Mouse (Mus musculus) B cell, adult 2 months (primary cell): ENCODE data around the gene B3gat2.

Experiments
- DNase-seq, 2 experiments: peaks; one replicate each; pipeline ENCODE4 v3.0.0; 2022

The B3gat2 gene

GRCm38 (mm10) chr1:23836630-23837029 lies 75.1 kb downstream of the B3gat2 start:
- DNase-seq = no peak

GRCm38 (mm10) chr1:23840924-23841323 lies 79.4 kb downstream of the B3gat2 start:
- no peak for DNase-seq

- DNase-seq = no peak
Measured at GRCm38 (mm10) chr1:23842629-23843028, 81.1 kb downstream of the B3gat2 start.

GRCm38 (mm10) chr1:23843790-23844189 lies 82.2 kb downstream of the B3gat2 start:
- no peak for DNase-seq

- no peak for DNase-seq
Measured at GRCm38 (mm10) chr1:23845007-23845406, 83.5 kb downstream of the B3gat2 start.

- no peak for DNase-seq
Measured at GRCm38 (mm10) chr1:23846044-23846680, 84.6 kb downstream of the B3gat2 start.

- no peak for DNase-seq
Measured at GRCm38 (mm10) chr1:23855623-23856022, 94.1 kb downstream of the B3gat2 start.

- DNase-seq = no peak
Measured at GRCm38 (mm10) chr1:23860944-23861343, 99.4 kb downstream of the B3gat2 start.

- DNase-seq = no peak
Measured at GRCm38 (mm10) chr1:23865566-23865965, 104.0 kb downstream of the B3gat2 start.

- DNase-seq = no peak
Measured at GRCm38 (mm10) chr1:23867350-23867862, 105.9 kb downstream of the B3gat2 start.

- DNase-seq = no peak
Measured at GRCm38 (mm10) chr1:23872194-23872593, 110.6 kb downstream of the B3gat2 start.

- no peak for DNase-seq
Measured at GRCm38 (mm10) chr1:23882681-23883080, 121.1 kb downstream of the B3gat2 start.

GRCm38 (mm10) chr1:23884087-23884668 lies 122.6 kb downstream of the B3gat2 start:
- no peak for DNase-seq

- DNase-seq = no peak
Measured at GRCm38 (mm10) chr1:23884914-23885313, 123.4 kb downstream of the B3gat2 start.

GRCm38 (mm10) chr1:23892072-23892471 lies 130.5 kb downstream of the B3gat2 start:
- no peak for DNase-seq
